Mouse (Mus musculus) ZHBTc4 (cell line): ENCODE data around the gene Chst8.

Source experiments
- DNase-seq: peaks from one replicate; pipeline ENCODE4 v3.0.0-alpha.2; 2011; ENCODE audit warnings: low read depth, low spot score

Gene Chst8

DNA sequence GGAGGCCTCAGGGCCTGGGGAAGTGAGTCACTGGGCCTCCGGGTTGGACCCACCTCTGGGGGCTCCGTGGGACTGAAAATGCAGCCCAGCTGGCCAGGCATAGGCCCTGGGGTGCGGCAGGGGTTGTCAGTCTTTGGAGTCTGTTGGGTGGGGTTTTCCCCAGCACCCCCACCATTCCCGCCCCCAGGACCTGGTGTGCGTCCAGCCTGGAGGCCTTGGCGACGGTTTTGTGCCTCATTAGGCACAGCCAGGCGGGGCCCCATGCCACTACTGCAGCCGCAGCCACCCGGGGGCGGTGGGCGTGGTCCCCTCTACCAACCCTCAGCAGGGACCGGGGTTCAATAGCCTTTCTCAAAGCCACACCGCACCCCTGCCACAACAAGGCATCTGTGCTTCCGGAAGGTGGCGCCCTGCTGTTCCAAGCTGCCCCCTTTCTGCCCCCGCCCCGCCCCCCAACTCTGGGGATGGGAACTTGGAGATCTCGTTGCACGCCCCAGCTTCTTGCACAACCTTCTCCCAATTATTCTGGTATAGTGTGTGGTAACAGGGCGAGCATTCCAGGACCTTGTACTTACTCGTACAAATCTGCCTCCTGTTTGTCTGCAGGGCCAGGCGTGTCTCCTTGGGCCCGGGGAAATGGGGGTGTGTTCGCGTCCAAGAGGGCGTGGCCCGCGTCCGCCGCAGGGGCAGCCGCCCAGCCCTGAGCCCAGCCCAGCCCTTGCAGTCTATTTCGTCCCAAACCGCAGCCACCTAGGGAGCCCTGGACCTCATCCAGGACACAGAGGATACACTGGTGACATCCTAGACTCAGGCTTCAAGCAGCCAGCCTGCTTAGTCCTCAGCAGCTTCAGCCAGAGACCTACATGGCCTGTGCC is 182.1 kb downstream of the Chst8 start:
- DNase-seq: peak; percentile 73

DNA sequence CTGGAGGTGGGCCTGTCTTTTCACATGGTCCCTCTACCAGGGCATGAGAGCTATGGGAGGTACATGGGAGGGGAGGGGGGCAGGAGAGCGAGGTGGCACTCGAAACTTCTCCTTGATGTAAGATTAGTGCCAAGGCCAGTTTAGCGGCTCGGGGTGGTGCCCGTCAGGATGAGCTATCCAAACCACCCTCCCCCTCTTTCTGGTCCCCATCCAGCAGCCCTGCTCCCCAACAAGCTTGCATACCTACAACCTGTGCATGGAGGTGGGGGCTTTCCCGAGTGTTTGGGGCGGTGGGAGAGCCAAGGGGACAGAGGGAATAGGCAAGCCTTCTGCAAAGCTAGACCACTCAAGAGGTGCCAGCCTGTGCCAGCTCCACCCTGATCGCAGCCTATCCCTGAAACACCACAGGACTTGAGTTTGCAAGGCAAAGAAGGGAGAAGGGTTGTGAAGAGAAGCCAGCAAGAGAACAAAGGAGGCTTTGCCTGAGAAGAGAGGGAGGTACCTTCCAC is 182.8 kb downstream of the Chst8 start:
- DNase-seq: no peak
